Mouse (Mus musculus) frontal cortex, postnatal 10 days (tissue): ENCODE measurements around the gene Sctr.

Experiments used
- DNase-seq, 2 experiments: peaks; one replicate each; pipeline ENCODE4 v3.0.0; 2022; ENCODE audit warnings: low spot score in 2 of 2, mixed read lengths in 1 of 2

Gene Sctr

DNA sequence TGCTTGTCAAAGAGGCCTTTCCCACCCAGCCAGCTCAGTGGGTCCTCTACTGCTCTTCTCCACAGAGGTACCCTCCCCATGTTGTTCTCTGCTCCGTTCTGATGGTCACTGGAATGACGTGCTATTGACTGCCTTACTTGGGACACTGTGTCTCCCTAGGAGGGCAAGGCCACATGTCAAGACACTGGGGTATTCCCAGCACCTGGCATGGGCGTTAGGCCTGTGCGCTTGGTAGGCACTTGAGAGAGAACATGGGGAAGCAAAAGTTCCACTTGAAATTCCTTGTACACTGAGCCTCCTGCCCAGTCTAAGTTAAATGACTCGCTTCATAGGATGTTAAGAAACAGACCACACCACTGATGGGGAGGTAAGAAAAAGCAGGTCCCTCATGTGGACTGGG, 62.4 kb downstream of the Sctr start:
- DNase-seq = no peak

DNA sequence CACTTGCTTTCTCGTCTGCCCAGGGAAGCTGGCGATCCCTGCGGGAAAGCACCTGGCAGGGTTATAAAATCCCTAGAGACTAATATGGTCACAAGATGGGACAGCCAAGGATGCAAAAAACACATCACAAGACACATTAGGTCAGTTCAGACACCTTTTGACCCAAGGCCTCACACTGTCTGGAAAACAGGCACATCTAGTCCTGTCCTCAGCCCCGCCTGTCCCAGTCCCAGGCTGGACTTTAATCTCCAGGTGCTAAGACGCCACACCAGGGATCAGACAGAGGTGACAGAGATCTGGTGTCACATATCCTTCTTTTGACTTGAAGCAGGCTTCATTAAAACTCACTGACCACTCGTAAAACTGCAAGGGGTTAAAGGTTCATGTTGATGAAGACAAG, 63.5 kb downstream of the Sctr start:
- no peak for DNase-seq

DNA sequence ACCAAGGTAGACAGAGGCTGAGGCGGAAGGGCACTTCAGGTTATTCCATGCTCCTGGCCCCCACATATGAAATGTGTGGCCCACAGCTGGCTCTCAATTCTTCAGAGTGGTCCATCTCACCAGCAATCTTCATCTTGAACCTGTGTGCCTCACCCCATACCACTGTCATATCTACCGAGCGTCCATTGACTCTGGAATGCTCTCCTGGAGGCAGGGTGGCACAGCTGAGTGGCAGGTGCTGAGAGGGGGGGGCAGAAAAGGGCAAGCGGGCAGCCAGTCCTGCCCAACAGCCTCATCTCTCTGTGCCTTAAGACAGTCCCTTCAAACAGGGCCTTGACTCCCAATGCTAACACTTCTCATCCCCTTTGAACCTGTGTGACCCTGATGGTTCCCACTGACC, 64.4 kb downstream of the Sctr start:
- DNase-seq = no peak

DNA sequence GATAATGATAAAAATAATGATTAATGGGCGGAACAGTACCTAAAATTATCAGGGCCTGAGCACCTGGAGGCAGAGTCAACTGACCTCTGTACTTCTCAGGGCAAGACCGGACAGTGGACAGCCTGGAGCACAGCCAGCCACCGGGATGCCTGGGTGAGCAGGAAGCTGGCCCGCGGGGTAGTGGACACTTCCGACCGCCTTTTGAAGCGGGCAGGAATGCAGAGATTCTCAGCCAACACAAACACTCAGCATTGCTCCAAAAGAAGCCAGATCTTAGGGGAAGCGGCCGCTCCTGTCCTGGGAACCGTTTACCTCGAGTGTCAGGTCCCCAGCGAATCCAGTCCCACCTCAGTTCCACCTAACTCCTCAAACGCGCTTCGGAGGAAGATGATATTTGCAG, 66.2 kb downstream of the Sctr start:
- DNase-seq = peak in 1 of 2 experiments; percentile 23

DNA sequence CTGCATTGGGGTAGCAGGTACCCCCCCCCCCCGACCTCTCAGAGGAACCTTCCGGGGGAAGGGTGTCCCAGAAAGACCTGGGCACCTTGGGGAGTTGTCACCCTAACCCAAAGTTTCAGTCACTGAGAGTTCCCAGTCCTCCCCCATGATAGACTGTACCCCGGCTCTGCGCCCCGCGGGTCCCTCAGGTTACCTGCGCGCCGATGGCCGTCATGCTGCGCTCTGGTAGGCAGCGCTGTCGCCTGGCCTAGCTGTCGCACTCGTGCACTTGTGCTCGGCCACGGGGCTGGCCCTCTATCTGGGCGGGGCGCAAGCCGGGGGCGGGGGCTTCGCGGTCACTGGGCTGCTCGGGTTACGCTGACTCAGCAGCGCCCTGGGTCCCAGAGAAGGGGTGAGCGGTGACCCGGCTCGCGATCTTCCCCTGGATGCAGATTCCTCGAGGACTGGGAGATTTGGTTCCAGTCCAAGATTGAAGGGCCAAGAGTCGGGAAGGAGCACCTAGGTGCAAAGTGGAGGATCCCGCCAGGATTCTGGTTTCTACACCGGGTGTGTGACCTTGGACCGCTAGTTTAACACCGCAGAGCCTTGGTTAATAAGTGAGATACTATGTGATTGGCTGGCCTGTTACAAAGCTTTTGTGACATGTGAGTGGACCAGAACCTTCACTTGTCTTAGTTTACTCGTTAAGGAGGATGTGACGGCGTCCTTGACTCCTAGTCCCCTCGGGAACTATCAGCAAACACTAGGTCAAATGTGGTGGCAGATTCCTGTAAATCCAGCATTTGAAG, 67.0 kb downstream of the Sctr start, which contains the start of gene Tmem37:
Gene Tmem37, minus strand, starts transcription at position 556 of the 788 bp plus-strand sequence.
- peak; percentile 31 to 50 for DNase-seq

DNA sequence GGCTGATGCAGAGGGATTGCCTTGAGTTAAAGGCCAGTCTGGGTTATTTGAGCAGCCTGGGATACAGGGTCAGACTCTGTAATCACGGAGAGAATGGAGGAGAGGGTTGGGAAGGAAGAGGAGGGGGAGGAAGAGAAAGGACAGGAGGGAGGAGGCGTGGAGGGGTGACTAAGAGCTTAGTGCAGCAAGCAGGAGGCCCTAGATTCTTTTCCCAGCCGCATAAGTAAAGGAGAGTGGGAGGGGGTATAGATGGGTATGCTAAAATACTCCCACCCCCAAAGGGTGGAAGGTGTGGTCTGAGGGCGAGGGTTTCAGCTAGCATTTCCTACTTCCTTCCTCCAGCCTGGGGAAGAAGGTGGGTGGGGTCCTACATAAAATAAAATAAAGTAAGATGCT, 67.6 kb downstream of the Sctr start:
- DNase-seq = no peak

DNA sequence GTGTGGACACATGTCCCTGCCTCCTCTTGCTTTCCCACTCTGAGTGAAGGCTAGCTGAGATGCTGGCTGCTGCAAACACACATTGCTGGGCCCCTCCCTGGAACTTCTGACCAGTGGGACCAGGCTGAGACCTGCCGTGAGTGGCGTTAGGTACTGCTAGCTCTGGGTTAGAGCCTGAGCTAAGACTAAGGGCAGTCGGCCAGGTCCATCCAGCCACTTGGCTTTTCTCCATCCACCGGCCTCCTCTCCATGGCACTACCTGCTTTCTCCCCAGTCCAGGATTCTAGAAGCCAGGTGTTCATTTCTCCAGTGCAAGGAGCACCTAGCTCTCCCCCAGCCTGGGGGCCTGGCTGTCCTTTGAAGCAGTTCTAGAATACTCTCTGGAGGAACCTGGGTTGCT, 68.2 kb downstream of the Sctr start:
- no peak for DNase-seq

DNA sequence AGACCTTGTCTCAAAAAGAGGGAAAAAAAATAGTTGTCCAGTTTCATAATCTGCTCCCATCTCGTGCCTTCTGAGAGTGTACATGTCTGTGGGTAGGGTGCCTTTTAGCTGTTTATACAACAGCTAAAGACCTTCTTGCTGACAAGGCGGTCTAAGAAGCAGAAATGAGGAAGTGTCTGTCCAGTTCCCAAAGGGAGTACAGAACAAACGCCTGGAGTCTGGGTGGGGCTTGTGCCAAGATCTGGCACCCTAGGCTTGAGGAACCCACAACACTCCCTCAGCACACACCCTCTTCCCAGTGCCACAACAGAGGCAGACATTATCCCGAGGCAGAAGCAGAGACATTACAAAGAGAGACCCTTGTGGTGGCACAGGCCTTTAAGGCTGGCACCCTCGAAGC, 68.8 kb downstream of the Sctr start:
- DNase-seq = no peak

DNA sequence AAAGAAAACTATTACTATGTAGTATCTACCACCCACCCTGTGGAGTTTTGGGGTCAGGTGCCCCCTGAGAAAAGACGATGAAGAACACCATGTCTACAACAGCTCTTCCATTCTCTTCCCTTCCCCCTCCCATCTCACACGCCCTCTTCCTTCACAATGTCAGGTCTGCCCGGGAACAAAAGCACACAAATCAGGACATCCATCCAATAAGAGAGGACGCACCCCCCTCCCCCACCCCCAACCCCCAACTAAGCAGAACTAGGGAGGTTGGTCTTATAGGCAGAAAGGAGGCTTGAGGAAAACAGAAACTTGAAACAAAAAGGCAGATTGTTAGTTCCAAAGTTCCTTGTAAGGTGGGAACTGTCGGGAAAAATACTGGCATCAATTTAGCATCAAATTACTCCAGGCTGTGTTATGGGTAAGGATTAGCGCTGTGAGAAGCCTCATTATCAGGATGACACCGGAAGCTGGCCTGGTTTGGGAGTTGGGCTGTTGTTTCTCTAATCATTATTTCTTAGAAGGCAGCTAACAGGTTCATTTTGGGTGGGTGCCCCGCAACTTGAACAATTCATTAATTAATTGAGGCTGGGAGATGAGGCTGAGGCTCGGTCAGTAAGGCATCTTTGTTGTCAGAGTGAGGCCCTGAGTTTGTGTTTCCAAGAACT, 71.2 kb downstream of the Sctr start:
- DNase-seq = no peak

DNA sequence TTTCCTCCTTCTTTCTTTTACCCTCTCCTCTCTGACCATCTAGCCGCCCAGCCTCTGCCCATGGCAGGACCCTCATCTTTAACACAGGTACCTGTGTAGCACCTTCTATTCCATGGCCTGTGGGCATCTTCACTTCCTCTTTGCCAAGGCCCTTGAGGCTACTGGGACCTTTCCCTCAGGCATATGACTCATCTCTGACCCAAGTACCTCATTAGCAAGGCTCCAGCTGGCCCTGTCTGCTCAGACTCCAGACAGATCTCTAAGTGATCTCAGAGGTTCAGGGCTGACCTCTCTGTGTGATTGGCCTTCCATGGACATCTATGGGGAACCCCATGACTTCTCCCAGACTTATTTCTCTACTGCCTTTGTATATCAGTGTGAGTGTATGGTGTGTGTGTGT, 73.9 kb downstream of the Sctr start:
- no peak for DNase-seq

DNA sequence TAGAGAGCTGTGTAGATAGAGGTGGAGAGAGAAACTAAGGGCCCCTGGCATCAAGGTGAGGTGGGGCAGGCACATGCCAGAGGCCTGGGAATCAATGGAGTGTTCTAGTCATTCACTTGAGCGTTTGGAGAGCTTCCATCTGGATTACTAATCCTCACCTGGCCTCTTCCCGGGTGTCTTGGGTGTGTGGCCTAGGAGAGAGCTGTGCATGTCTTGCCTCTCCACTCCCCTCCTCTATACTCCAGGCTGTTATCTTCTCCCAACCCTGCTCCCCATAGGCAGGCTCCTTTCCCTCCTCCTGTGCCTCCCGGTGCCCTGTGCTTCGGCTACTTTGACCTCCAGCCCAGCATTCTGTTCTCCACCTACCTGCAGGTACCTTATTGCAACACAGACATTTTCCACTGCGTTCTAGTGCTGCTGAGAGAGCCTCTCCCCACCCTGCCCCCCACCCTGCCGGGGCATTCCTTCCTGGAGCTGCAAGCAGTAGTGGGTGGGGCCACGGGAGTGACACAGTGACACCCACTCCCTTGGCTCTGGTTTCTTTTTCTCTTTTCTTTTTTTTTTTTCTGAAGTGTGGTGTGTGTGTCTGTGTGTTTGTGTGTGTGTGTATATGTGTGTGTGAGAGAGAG, 76.4 kb downstream of the Sctr start:
- no peak for DNase-seq

DNA sequence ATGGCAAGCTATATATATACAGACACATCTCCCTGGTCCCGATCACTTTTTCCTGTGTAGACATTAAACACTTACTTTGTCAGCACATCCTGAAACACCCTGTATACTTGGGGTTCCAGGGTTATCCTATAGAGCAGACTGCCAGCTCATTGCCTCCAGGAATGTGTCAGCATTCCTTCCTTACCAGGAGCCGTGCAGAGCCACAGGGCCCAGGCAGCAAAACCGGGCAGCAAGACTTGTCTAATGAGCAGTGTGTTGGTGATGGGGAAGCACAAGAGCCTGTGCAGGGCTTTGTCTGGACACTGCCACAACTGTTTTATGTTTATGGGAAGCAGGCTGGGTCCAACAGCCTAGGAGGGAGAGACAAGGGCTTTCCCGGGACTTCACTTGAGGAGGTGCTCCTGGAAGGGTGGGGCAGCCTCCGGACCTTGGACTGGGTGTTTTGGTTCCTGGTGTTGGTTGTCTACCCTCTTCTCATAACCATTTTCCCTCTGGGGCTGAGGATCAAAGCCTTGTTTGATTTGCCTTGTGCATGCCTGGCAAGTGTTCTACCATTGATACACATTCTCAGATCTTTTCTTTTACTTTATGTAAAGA, 77.3 kb downstream of the Sctr start:
- DNase-seq = no peak

DNA sequence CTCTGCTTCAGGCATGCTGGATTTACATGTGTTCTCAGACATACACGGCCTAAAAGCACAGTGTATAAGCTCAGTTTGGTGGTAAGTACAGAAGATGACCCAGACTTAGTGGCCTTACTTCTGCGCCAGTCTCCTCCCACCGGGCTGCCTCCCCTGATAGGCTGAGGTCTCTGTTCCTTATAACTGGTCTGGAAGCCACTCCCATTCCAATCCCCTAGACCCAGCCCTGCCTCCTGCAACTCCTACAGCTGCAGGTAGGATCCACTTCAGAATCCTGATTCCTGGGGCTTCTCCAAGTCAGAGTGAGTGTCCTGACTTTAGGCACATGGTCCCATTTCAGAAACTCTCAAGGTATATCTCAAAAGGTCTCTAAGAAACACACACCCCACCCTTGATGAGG, 79.0 kb downstream of the Sctr start:
- DNase-seq = no peak

DNA sequence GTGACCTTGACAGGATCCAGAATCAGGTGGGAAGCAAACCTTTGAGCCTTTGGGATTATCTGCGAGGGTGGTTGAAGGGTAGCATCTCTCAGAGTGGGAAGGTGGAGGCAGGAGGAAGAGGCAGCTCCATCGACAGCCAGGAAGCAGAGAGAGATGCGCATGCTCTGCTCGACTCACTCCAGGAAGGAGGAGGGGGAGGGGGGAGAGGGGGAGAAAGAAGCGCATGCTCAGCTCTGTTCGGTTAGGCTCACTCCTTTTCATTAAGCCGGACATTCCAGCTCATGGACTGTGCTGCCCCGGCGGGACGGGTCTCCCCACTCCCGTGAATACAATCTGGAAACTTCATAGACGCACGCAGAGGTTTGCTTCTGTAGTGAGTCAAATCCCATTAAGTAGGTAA, 80.0 kb downstream of the Sctr start:
- no peak for DNase-seq

DNA sequence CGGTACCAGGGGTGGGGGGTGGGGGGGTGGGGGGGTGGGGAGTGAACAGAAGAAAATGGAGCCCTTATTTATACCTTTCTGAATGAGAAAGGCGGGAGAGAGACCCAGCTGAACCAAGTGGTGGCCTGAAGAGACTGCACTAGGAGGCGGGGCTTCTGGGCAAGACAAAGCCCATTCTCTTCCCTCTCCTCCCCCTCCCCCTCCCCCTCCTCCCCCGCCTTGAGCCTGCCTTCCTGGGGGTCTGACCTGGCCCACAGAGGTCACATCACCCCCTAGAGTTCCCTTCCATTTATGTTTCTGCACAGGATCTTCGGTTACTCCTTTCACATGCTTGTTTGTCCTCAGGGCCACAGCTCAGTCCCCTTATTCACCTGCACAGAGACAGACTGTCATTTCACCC, 82.5 kb downstream of the Sctr start:
- DNase-seq = no peak

DNA sequence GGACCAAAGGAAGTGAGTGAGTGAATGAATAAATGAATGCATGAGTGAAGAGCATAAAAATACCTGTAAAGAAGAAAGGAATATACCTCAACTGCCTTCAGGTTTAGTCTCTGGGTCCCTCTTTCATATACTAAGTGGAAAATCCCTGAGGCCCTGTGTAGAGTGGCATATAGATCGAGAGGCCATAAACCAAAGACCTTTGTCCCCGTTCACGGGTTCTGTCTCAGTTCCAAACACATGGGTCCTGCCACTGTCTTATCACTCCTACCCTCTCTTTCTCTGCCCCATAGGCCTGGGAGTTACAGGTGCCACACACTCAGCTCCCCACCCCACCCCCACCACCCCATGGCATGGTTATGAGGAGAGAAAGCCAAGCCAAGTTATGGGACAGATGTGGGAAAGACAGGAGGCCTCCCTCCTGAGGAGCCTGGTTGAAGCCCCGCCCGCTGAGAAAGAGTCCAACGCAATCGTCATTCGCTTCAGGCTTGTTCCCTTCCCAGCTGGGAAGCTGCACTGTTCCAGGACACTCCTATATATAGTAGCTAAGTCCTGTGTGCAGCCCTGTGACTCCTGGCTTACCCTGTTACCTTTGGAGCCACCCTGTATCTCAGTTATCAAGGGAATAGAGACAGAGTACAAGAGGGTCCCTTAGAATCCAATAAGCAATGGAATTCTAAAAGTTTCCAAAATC, 84.3 kb downstream of the Sctr start:
- DNase-seq = no peak

DNA sequence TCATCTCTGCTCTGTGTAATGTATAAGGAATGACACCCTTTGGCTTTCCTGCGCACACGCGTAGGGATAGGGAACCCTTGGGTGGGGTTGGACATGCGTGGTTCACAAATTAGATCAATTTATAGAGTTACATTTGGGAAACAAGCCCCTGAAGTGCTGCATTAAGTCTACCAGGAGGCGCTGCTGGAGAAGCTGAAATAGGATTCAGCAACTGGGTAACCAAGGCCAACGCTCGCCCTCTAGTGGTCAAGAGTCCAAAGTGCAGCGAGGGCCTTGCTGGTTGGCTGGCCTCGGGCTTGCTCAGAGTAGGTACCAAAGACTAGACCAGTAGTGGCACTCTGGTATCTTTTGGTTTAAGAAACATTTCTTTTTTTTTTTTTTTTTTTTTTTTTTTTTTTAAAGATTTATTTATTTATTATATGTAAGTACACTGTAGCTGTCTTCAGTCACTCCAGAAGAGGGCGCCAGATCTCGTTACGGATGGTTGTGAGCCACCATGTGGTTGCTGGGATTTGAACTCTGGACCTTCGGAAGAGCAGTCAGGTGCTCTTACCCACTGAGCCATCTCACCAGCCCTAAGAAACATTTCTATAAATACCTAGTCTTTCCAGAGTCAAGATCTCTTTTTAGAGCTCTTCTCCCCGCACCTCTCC, 86.9 kb downstream of the Sctr start:
- DNase-seq = peak; percentile 66 to 82

DNA sequence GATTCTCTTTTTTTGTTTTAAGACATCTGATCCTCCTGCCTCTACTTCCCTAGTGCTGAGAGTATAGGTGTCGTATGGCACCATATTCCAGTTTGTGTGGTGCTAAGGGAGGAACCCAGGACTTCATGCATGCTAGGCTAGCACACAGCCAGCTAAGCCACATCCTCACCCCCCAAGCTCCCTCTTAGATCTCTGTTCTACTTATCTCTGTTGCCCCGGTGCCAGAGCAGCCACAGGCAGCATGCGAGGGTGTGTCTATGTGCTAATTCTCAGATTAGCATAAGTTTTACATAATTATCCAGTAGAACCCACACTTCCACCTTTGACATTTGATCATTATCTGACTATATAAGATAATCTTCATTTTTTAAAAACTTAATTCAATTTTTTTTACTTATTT, 88.2 kb downstream of the Sctr start:
- no peak for DNase-seq

DNA sequence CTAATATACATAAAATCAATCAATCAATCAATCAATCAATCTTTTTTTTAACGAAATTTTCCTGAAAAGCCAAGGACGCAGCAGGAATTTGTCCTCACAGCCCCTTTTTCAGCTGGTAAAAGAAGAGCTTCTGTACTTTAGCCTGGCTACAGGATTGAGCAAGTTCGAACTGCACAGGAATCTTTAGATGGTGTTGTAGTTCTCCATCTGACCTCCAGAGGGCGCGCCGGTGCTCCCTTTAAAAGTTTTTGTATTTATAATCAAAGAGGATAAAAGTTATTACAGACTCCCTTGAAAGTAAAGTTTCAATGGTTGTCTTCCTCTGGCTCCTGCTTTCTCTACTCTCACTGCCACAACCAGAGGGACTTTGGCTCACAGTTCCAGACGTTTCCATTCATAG, 91.6 kb downstream of the Sctr start:
- peak in 1 of 2 experiments; percentile 59 for DNase-seq

DNA sequence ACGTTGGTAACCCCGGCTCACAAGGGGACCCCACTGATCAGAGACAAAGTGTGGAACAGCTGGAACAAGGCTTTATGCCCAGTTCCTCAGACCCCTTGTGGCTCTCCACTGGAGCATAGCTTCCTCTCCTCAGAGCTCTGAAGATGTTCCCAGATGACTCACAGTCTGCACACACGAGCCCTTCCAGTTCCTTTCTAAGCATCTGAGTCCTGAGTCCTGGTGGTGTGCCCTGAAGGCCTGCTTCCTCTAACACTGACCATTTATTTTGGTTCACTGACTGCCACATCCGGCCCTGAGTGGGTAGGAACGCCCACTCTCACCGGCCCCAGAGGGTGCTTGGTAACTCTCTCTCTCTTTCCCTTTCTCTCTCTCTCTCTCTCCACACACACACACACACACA, 92.8 kb downstream of the Sctr start:
- DNase-seq = peak in 1 of 2 experiments; percentile 35

DNA sequence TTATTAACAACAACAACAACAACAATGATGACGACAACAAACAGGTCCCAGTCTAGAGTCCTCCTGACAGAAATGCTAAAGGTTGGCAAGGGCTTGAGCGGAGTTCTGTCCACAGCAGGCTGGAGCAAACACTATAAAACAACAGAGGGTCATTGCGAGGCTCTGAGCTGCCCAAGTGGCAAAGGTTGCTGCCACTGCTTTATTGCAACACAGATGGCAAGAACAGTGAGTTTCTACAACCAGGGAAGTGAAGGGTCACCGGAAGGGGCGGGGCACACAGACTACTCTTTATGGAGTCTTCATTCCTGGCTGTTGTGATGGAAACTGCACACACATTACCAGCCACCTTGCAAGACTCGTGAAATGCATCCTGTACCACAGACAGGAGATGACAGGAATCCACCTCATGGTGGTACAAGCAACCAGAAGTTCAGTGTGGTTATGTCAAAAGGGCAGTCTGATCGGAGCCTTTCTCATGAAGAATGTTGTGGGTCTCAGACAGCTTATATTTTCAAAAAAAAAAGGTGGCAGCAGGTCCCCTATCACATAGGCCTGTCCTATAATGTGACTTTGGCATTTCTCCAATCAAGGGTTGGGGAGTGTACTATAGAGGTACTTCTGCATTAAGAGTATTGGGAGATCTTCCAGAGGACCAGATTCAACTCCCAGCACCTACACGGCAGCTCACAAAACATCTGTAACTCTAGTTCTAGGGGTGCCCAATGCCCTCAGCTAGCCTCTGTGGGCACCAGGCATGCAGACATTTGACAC, 93.9 kb downstream of the Sctr start:
- DNase-seq = no peak
